Mouse (Mus musculus): Measurements from ENCODE around the gene Slc7a7.

DNA sequence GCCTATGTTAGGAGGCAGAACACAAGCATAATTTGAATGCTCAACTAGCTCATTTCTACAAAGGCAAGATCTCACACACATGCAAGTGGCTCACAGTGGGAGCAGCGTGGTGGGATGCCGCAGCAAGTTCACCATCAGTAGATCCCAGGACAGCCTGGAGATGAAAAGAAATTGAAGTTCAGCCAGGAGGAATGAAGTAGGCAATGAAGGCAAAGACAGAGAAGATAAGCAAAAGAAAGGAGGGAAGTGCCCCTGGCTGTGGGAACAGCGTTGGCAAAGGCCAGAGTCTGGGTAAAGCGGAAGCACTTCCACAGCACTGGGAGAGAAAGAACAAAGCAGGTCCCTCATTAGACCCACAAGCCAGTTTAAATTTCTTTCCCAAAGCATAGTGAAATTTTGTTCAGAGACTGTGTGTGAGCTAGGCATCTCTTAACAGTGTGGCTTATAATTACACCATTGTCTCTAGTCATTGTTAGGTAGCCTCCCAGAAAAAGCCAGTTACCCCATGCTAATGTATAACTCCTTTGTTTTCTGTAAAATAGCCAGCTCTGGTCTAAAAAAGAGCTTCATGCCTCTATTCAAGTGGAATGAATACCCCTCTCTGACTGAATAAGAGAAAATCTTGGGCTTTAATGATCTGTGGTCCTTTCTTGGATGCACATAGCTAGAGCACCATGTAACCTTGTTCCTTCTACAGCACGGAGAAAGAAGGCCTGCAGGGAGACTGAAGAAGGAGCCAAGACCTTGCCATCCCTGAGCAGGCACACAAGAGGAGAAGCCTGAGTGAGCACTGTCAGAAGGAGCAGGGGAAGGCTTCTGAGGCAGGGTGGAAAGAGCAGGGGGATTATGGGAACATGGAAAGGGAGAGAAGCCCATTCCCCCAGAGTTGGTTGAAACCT is 85.2 kb downstream of the Slc7a7 start:
- no peak for TF ChIP-seq CTCF (IDR thresholded peaks at IDR 0.05; ENCODE audit: control insufficient read depth, insufficient read depth, insufficient replicate concordance, low read depth, low read length)
- TF ChIP-seq POLR2A (IDR thresholded peaks at IDR 0.05; ENCODE audit: control insufficient read depth, low read depth, low read length): no peak

Data from testis, adult 2 months (tissue).